Mouse (Mus musculus): Measurements from ENCODE around the gene Map6.

Gene Map6

GRCm38 (mm10) chr7:99267251-99267896 lies at the start of gene Map6:
TSS of gene Map6 (plus strand) at chr7:99267447.
- DNase-seq (ENCODE audit: extremely low read depth, low read depth), result peak; percentile 33

- DNase-seq (ENCODE audit: extremely low read depth, low read depth), result no peak
Observed at GRCm38 (mm10) chr7:99224225-99224624, 43.0 kb upstream of the Map6 start.

- no peak for DNase-seq (ENCODE audit: extremely low read depth, low read depth)
Observed at GRCm38 (mm10) chr7:99224648-99225190, 42.5 kb upstream of the Map6 start.

GRCm38 (mm10) chr7:99225421-99225820 lies 41.8 kb upstream of the Map6 start:
- no peak for DNase-seq (ENCODE audit: extremely low read depth, low read depth)

- DNase-seq (ENCODE audit: extremely low read depth, low read depth), result no peak
Observed at GRCm38 (mm10) chr7:99226662-99227061, 40.6 kb upstream of the Map6 start.

DNA sequence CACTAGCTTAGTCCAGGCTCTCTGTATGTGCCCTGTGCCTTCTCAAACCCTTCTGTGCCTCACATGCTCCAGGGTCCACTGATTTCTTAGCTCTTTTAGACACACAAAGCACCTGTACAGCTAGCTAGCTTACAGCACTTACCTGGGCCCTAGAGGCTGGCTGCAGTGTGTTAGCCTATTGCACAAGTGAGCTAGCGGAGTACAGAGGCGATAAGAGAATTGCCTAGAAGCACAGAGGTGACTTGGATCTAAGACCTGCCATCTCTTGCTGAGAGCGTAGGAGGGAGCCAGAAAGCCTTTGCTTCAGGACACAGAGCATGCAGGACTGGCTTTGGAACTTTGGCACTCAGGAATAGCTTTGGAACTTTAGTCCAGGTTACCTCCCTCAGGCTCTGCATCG lies 40.0 kb upstream of the Map6 start:
- DNase-seq (ENCODE audit: extremely low read depth, low read depth), result no peak

DNA sequence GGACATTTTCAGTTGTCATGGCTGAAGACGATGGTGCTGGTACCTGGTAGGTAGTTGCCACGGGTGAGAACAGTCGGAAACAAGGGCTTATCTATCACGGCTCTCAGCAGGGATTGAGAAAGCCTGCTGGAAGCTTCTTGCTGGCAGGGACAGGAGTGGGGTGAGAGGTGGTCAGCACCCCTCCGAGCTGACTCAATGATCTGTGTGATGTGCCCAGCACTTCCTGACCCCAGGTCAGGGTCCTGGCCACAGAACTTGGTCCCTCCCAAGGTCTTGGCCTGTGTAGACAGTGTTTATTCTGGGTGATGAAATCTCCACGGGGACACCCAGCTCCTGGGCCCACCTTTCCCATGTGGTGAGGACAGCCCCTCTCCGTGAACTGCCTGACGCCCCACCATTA lies 38.4 kb upstream of the Map6 start:
- DNase-seq (ENCODE audit: extremely low read depth, low read depth), result no peak

- DNase-seq (ENCODE audit: extremely low read depth, low read depth), result no peak
Observed at GRCm38 (mm10) chr7:99229411-99229810, 37.8 kb upstream of the Map6 start.

GRCm38 (mm10) chr7:99230061-99230747 lies 37.0 kb upstream of the Map6 start:
- no peak for DNase-seq (ENCODE audit: extremely low read depth, low read depth)

DNA sequence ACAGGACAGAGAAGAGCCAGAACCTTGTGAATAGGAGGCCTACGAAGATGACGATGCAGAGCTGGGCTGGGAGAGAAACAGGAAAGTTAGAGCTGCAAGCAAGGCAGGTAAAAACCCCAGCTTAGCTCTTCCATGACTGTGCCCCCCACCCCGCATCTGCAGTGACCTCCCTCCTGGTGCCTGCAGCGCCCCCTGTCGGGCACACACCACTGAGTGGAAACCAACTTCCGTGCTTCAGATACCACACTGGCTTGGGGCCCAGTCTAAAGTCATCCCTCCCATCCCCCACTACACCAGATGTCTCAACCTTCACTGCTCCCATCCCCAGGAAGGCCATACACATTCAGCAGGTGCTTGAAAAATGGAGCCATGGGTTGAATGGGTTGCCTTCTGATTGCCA lies 34.7 kb upstream of the Map6 start:
- no peak for DNase-seq (ENCODE audit: extremely low read depth, low read depth)

DNA sequence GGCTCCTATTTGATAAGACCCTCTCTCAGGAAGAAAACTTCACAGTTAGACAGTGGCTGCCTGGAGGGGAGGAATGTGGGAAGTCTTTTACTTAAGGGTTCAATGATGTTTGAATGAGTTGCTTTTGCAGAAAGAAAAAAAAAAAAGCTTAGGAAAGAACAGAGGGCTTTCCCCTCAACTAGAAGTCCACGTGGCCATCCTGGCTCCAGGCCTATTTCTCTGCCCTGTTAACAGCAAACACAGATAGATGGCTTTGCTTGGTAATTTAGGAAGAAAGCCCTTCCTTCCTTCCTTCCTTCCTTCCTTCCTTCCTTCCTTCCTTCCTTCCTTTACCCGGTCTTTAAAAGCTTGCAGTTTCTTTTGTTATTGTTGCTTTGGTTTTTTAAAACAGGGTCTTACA lies 32.3 kb upstream of the Map6 start:
- no peak for DNase-seq (ENCODE audit: extremely low read depth, low read depth)

DNA sequence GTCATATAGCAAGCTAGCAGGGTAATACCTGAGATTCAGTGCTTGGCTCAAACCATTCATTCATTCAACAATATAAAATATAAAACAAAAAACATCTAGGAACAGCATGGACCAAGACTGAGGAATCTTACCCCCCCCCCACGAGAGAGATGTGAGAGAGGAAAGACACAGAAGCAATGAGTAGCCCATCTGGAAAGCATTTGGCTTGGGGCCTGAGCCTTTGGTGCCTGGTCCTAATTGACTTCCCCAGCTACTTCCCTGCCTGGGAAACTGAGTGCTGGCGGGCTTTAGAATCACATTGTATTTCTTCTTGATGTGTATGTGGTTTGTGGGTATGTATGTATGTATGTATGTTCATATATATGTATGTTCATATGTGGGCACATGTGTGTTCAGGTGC lies 31.6 kb upstream of the Map6 start:
- DNase-seq (ENCODE audit: extremely low read depth, low read depth), result no peak

GRCm38 (mm10) chr7:99236888-99237660 lies 30.2 kb upstream of the Map6 start:
- DNase-seq (ENCODE audit: extremely low read depth, low read depth), result no peak

GRCm38 (mm10) chr7:99238417-99238816 lies 28.8 kb upstream of the Map6 start, which contains the start of gene Mogat2:
TSS of gene Mogat2 (minus strand) at chr7:99238619.
- DNase-seq (ENCODE audit: extremely low read depth, low read depth), result no peak

DNA sequence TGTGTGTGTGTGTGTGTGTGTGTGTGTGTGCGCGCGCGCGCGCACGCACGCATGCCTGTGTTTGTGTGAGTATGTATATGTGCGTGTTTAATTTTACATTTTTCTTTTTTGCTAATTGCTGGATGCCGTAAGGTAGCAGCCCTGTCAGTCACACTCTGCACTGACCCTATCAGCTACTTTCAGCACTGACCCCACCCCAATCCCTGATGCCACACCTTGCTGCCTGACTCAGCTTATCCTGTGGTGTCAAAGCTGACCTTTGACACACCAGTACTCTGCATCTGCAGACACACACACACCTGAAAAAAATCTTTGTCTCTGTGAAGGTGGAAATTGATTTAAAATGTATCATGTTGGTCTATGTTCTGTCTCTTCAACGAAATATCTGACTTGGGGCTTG lies 25.1 kb upstream of the Map6 start:
- no peak for DNase-seq (ENCODE audit: extremely low read depth, low read depth)

GRCm38 (mm10) chr7:99248157-99248742 lies 19.0 kb upstream of the Map6 start:
- DNase-seq (ENCODE audit: extremely low read depth, low read depth), result no peak

DNA sequence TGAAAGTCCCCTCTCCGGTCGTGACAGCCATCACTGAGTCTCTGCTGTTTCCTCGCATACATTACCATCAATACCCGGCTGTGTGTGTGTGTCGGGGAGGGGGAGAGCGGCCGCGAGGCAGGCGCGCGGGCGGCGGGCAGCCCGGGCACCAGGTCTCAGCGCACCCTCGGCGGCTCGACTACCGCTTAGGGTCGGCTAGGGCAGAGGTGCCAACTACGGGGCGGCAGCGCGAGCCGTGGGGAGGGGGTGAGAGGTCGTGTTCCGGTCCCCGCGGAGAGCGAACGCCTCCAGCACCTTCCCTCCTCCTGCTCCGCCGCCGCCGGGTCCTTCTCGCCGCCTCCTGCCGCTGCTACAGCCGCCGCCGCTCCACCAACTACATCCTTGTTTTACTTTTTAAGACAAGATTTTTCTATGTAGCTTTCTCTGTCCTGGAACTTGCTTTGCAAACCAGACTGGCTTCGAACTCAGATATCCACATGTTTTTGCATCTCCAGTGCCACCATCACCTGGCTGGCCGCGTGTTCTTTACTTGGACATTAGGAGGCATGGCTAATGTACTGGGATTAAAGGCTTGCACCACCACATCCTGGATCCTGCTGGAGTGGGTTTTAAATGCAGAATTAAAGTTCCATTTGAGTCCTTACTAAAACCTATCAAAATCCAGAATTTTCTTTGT lies 18.2 kb upstream of the Map6 start:
- DNase-seq (ENCODE audit: extremely low read depth, low read depth), result no peak

- peak; percentile 27 for DNase-seq (ENCODE audit: extremely low read depth, low read depth)
Observed at GRCm38 (mm10) chr7:99249582-99249911, 17.7 kb upstream of the Map6 start.

DNA sequence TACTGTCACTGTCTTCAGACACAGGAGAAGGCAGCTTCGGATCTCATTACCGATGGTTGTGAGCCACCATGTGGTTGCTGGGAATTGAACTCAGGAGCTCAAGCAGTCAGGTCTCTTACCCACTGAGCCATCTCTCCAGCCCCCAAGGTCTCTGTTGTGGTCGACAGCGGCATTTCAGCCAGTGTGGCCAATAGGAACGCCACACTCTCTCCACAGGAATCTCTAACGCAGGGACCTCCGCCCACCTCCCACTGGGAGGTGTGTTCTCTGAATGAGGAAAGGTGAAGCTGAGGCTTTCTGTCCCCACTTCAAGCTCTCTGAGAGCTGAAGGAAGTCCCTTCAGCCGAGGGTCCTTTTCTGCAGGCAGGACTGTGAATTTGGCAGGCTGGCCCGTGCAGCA lies 16.9 kb upstream of the Map6 start:
- DNase-seq (ENCODE audit: extremely low read depth, low read depth), result no peak

DNA sequence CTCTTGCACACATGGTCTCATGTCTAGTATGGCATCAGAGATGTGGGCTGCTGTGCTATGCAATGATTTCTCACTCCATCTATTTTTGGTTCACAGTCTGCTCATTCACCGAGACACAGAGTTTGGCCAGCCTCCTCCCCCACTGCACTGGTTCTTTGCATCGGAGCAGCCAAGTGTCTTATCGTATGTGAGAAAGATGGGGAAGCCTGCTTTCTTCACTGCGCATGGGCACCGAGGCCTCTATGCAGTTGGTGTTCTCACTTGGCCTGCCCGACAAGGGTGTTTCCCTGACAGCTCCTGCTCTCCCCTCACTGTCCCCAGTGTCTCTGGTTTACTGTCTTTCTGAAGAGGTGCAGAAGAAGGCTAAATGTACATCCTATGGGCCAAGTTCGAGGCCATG lies 12.2 kb upstream of the Map6 start:
- DNase-seq (ENCODE audit: extremely low read depth, low read depth), result no peak

GRCm38 (mm10) chr7:99261900-99262299 lies 5.3 kb upstream of the Map6 start:
- DNase-seq (ENCODE audit: extremely low read depth, low read depth), result no peak

Measured in MEL-GATA-1-ER (cell line).